Mouse (Mus musculus) heart, postnatal 0 days (tissue): ENCODE measurements around the gene Fbxl4.

Source experiments
- CTCF ChIP-seq: IDR thresholded peaks from 2 replicates; pipeline ENCODE4 v1.5.1; 2016; ENCODE audit warnings: antibody characterized with exemption, control low read depth, low read depth
- EP300 ChIP-seq: IDR thresholded peaks from 2 replicates; pipeline ENCODE4 v1.6.1; 2016; ENCODE audit warnings: antibody characterized with exemption, low read depth

DNA sequence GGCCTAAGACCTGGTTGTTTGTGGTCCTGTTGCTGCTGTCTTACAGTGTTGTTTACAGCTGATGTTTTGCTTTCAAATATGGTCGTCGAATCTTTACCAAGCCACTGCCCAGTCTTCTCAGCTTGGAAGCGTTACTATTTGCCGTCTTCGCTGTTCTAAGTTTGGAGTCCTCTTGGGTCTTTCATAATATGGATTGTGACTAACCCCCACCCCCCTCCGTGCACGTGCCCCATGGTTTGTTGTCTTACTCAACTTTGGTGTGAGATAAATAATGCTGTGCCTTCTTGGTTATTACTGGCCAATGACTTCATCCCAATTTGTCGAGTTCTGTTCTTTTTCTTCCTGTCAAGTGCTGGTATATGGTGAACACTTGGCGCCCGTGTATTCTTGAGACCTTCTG is 1.1 kb downstream of the Fbxl4 start:
- TF ChIP-seq CTCF (no peak), EP300 (no peak)
